Mouse (Mus musculus) kidney, adult 2 months (tissue): ENCODE measurements at regions not wholly inside any gene's neighbourhood (a gene's known extent, or its start where the extent isn't known, plus 50 kb on each side); places are given as distances from the start of the nearest gene placed in this dataset.

ENCODE experiments used
- CTCF ChIP-seq: fragments of 200-500 bp; conservative IDR thresholded peaks from 2 replicates; pipeline ENCODE4 v1.5.1; 2011; ENCODE audit warnings: low read depth, mild to moderate bottlenecking, control low read depth, low read length, moderate library complexity, mixed read lengths; ENCODE audit not compliant: insufficient read depth, insufficient read length
- POLR2A ChIP-seq: fragments of 200-500 bp; IDR thresholded peaks from one replicate; pipeline ENCODE4 v1.6.1; 2011; ENCODE audit warnings: low read depth, low read length, control low read depth

- TF ChIP-seq POLR2A (no peak), CTCF (no peak)
These were observed 1277.7 kb downstream of the Defb40 start for GRCm38 (mm10) chr8:17700362-17700761.
